Mouse (Mus musculus): ENCODE measurements around the gene Ldb3. TPM values are rescaled to one million over a fixed set of nuclear protein-coding genes. Genes with fewer than 3 reads are reported as not detected.

Ldb3 gene
- polyA plus RNA-seq, 1 experiment from 2014 or later, result 0.31 TPM

GRCm38 (mm10) chr14:34618808-34619207 lies 30.3 kb upstream of the Ldb3 start:
- 38% methylated on average over 9 of the region's 9 CpGs for WGBS
- ATAC-seq (ENCODE audit: low FRiP score, low TSS enrichment), result no peak
- Histone ChIP-seq H3K36me3 (ENCODE audit: control insufficient read depth, insufficient read depth, low read length) (no peaks in the 10 kb centered on the region), H3K27me3 (ENCODE audit: control insufficient read depth, insufficient read depth, low read length) (peaks cover 27% of the 10 kb centered on the region), H3K9me3 (ENCODE audit: control insufficient read depth, low read length) (no peaks in the 10 kb centered on the region), H3K9ac (ENCODE audit: low read depth, low read length) (no peak overlapping the region), H3K4me3 (ENCODE audit: low read length) (no peak overlapping the region), H3K4me2 (replicated peaks; ENCODE audit: low read depth, low read length) (no peak overlapping the region), H3K27ac (ENCODE audit: low read depth, low read length) (no peak overlapping the region), H3K4me1 (ENCODE audit: control insufficient read depth, insufficient read depth, low read length) (no peaks in the 10 kb centered on the region; the same call in 1 of the 2 replicates)

- no peak overlapping the region for H3K4me2 ChIP-seq (replicated peaks; ENCODE audit: low read depth, low read length)
- peaks cover 31% of the 10 kb centered on the region for H3K27me3 ChIP-seq (ENCODE audit: control insufficient read depth, insufficient read depth, low read length)
- H3K4me3 ChIP-seq (ENCODE audit: low read length), result no peak overlapping the region
- 2% methylated on average over 8 of the region's 8 CpGs for WGBS
- no peak overlapping the region for H3K27ac ChIP-seq (ENCODE audit: low read depth, low read length)
- no peaks in the 10 kb centered on the region for H3K9me3 ChIP-seq (ENCODE audit: control insufficient read depth, low read length)
- no peak overlapping the region for H3K9ac ChIP-seq (ENCODE audit: low read depth, low read length)
- ATAC-seq (ENCODE audit: low FRiP score, low TSS enrichment), result peak; percentile 81; the same call in 1 of the 2 replicates
- H3K36me3 ChIP-seq (ENCODE audit: control insufficient read depth, insufficient read depth, low read length), result no peaks in the 10 kb centered on the region
- H3K4me1 ChIP-seq (ENCODE audit: control insufficient read depth, insufficient read depth, low read length), result no peaks in the 10 kb centered on the region; the same call in 1 of the 2 replicates
Measured at GRCm38 (mm10) chr14:34616821-34617220, 28.3 kb upstream of the Ldb3 start.

GRCm38 (mm10) chr14:34615625-34616024 lies 27.1 kb upstream of the Ldb3 start:
- H3K9ac ChIP-seq (ENCODE audit: low read depth, low read length), result no peak overlapping the region
- WGBS, result 56% methylated on average over 4 of the region's 4 CpGs
- peaks cover 31% of the 10 kb centered on the region for H3K27me3 ChIP-seq (ENCODE audit: control insufficient read depth, insufficient read depth, low read length)
- H3K4me2 ChIP-seq (replicated peaks; ENCODE audit: low read depth, low read length), result no peak overlapping the region
- no peak overlapping the region for H3K27ac ChIP-seq (ENCODE audit: low read depth, low read length)
- H3K4me1 ChIP-seq (ENCODE audit: control insufficient read depth, insufficient read depth, low read length), result no peaks in the 10 kb centered on the region; the same call in 1 of the 2 replicates
- no peak overlapping the region for H3K4me3 ChIP-seq (ENCODE audit: low read length)
- no peaks in the 10 kb centered on the region for H3K36me3 ChIP-seq (ENCODE audit: control insufficient read depth, insufficient read depth, low read length)
- ATAC-seq (ENCODE audit: low FRiP score, low TSS enrichment), result no peak
- H3K9me3 ChIP-seq (ENCODE audit: control insufficient read depth, low read length), result no peaks in the 10 kb centered on the region

- H3K27ac ChIP-seq (ENCODE audit: low read depth, low read length), result no peak overlapping the region
- peak overlapping the region; percentile 19; the same call in 1 of the 2 replicates for H3K4me3 ChIP-seq (ENCODE audit: low read length)
- no peaks in the 10 kb centered on the region for H3K9me3 ChIP-seq (ENCODE audit: control insufficient read depth, low read length)
- no peaks in the 10 kb centered on the region for H3K36me3 ChIP-seq (ENCODE audit: control insufficient read depth, insufficient read depth, low read length)
- 1% methylated on average over 13 of the region's 13 CpGs for WGBS
- no peak overlapping the region for H3K9ac ChIP-seq (ENCODE audit: low read depth, low read length)
- H3K4me1 ChIP-seq (ENCODE audit: control insufficient read depth, insufficient read depth, low read length), result no peaks in the 10 kb centered on the region; the same call in 1 of the 2 replicates
- peak; percentile 25; the same call in 1 of the 2 replicates for ATAC-seq (ENCODE audit: low FRiP score, low TSS enrichment)
- peak overlapping the region; percentile 44 for H3K4me2 ChIP-seq (replicated peaks; ENCODE audit: low read depth, low read length)
- peaks cover 31% of the 10 kb centered on the region for H3K27me3 ChIP-seq (ENCODE audit: control insufficient read depth, insufficient read depth, low read length)
Measured at GRCm38 (mm10) chr14:34615082-34615481, 26.6 kb upstream of the Ldb3 start.

- H3K36me3 ChIP-seq (ENCODE audit: control insufficient read depth, insufficient read depth, low read length), result no peaks in the 10 kb centered on the region
- no peak overlapping the region for H3K9ac ChIP-seq (ENCODE audit: low read depth, low read length)
- no peaks in the 10 kb centered on the region; the same call in 1 of the 2 replicates for H3K4me1 ChIP-seq (ENCODE audit: control insufficient read depth, insufficient read depth, low read length)
- peak overlapping the region; percentile 44 for H3K4me2 ChIP-seq (replicated peaks; ENCODE audit: low read depth, low read length)
- 11% methylated on average over 15 of the region's 15 CpGs for WGBS
- H3K27ac ChIP-seq (ENCODE audit: low read depth, low read length), result no peak overlapping the region
- peak; percentile 30; the same call in 1 of the 2 replicates for ATAC-seq (ENCODE audit: low FRiP score, low TSS enrichment)
- H3K27me3 ChIP-seq (ENCODE audit: control insufficient read depth, insufficient read depth, low read length), result peaks cover 31% of the 10 kb centered on the region
- H3K4me3 ChIP-seq (ENCODE audit: low read length), result peak overlapping the region; percentile 19; the same call in 1 of the 2 replicates
- no peaks in the 10 kb centered on the region for H3K9me3 ChIP-seq (ENCODE audit: control insufficient read depth, low read length)
Measured at GRCm38 (mm10) chr14:34614551-34614950, 26.1 kb upstream of the Ldb3 start.

GRCm38 (mm10) chr14:34613523-34613922 lies 25.0 kb upstream of the Ldb3 start:
- no peak for ATAC-seq (ENCODE audit: low FRiP score, low TSS enrichment)
- 60% methylated on average over 6 of the region's 6 CpGs for WGBS
- H3K36me3 ChIP-seq (ENCODE audit: control insufficient read depth, insufficient read depth, low read length), result no peaks in the 10 kb centered on the region
- no peaks in the 10 kb centered on the region for H3K9me3 ChIP-seq (ENCODE audit: control insufficient read depth, low read length)
- no peak overlapping the region for H3K27ac ChIP-seq (ENCODE audit: low read depth, low read length)
- H3K4me2 ChIP-seq (replicated peaks; ENCODE audit: low read depth, low read length), result no peak overlapping the region
- no peaks in the 10 kb centered on the region; the same call in 1 of the 2 replicates for H3K4me1 ChIP-seq (ENCODE audit: control insufficient read depth, insufficient read depth, low read length)
- H3K27me3 ChIP-seq (ENCODE audit: control insufficient read depth, insufficient read depth, low read length), result peaks cover 31% of the 10 kb centered on the region
- no peak overlapping the region for H3K4me3 ChIP-seq (ENCODE audit: low read length)
- H3K9ac ChIP-seq (ENCODE audit: low read depth, low read length), result no peak overlapping the region

- Histone ChIP-seq H3K9ac (ENCODE audit: low read depth, low read length) (no peak overlapping the region), H3K9me3 (ENCODE audit: control insufficient read depth, low read length) (no peaks in the 10 kb centered on the region), H3K36me3 (ENCODE audit: control insufficient read depth, insufficient read depth, low read length) (no peaks in the 10 kb centered on the region), H3K27me3 (ENCODE audit: control insufficient read depth, insufficient read depth, low read length) (peaks cover 31% of the 10 kb centered on the region), H3K4me2 (replicated peaks; ENCODE audit: low read depth, low read length) (no peak overlapping the region), H3K4me3 (ENCODE audit: low read length) (no peak overlapping the region), H3K27ac (ENCODE audit: low read depth, low read length) (no peak overlapping the region), H3K4me1 (ENCODE audit: control insufficient read depth, insufficient read depth, low read length) (no peaks in the 10 kb centered on the region; the same call in 1 of the 2 replicates)
- ATAC-seq (ENCODE audit: low FRiP score, low TSS enrichment), result no peak
- 48% methylated on average over 4 of the region's 4 CpGs for WGBS
Measured at GRCm38 (mm10) chr14:34612222-34612621, 23.7 kb upstream of the Ldb3 start.

- no peak for ATAC-seq (ENCODE audit: low FRiP score, low TSS enrichment)
- H3K36me3 ChIP-seq (ENCODE audit: control insufficient read depth, insufficient read depth, low read length), result no peaks in the 10 kb centered on the region
- 92% methylated on average over 4 of the region's 4 CpGs for WGBS
Measured at GRCm38 (mm10) chr14:34611591-34611990, 23.1 kb upstream of the Ldb3 start.

GRCm38 (mm10) chr14:34601910-34602309 lies 13.4 kb upstream of the Ldb3 start:
- Histone ChIP-seq H3K4me2 (replicated peaks; ENCODE audit: low read depth, low read length) (no peak overlapping the region), H3K27ac (ENCODE audit: low read depth, low read length) (no peak overlapping the region), H3K27me3 (ENCODE audit: control insufficient read depth, insufficient read depth, low read length) (no peaks in the 10 kb centered on the region), H3K9ac (ENCODE audit: low read depth, low read length) (no peak overlapping the region), H3K9me3 (ENCODE audit: control insufficient read depth, low read length) (no peaks in the 10 kb centered on the region), H3K36me3 (ENCODE audit: control insufficient read depth, insufficient read depth, low read length) (no peaks in the 10 kb centered on the region), H3K4me1 (ENCODE audit: control insufficient read depth, insufficient read depth, low read length) (no peaks in the 10 kb centered on the region), H3K4me3 (ENCODE audit: low read length) (no peak overlapping the region)
- ATAC-seq (ENCODE audit: low FRiP score, low TSS enrichment), result no peak
- 77% methylated on average over 7 of the region's 7 CpGs for WGBS

More at GRCm38 (mm10) chr14:34611591-34611990, 23.1 kb upstream of the Ldb3 start:
- peaks cover 30% of the 10 kb centered on the region for H3K27me3 ChIP-seq (ENCODE audit: control insufficient read depth, insufficient read depth, low read length)
- no peak overlapping the region for H3K27ac ChIP-seq (ENCODE audit: low read depth, low read length)
- H3K4me1 ChIP-seq (ENCODE audit: control insufficient read depth, insufficient read depth, low read length), result no peaks in the 10 kb centered on the region; the same call in 1 of the 2 replicates
- H3K9me3 ChIP-seq (ENCODE audit: control insufficient read depth, low read length), result no peaks in the 10 kb centered on the region
- no peak overlapping the region for H3K9ac ChIP-seq (ENCODE audit: low read depth, low read length)
- H3K4me3 ChIP-seq (ENCODE audit: low read length), result no peak overlapping the region
- H3K4me2 ChIP-seq (replicated peaks; ENCODE audit: low read depth, low read length), result no peak overlapping the region
